Mouse (Mus musculus) heart, postnatal 0 days (tissue): ENCODE data around the gene Csdc2. TPM values are rescaled to one million over a fixed set of nuclear protein-coding genes. Genes with fewer than 3 reads are reported as not detected.
"Not testable (repeated sequence)": the region's sequence is repeated elsewhere in the genome, so short reads cannot be mapped to it uniquely, and the experiment has no call there.

ENCODE experiments used
- ATAC-seq: fragments of 200-750 bp; cut with Nextera tagmentation; 2 replicates; pipeline ENCODE4 v1.8.0; 2017; ENCODE audit warnings: low read depth, moderate number of reproducible peaks, moderate library complexity; ENCODE audit not compliant: insufficient read depth
- DNase-seq: peaks from one replicate; pipeline ENCODE4 v3.0.0-alpha.2; 2016; ENCODE audit warnings: low spot score
- H3K27ac ChIP-seq: fragments of 300-500 bp; sonication (generic); 2 replicates; pipeline ENCODE4 v1.5.1; 2014; ENCODE audit warnings: low read depth, mild to moderate bottlenecking
- H3K27me3 ChIP-seq: fragments of 300-500 bp; sonication (generic); 2 replicates; pipeline ENCODE4 v1.6.1; 2014; ENCODE audit warnings: low read length, mixed read lengths; ENCODE audit not compliant: control insufficient read depth, insufficient read depth
- H3K36me3 ChIP-seq: fragments of 300-500 bp; sonication (generic); replicated peaks from 2 replicates; pipeline ENCODE4 v1.6.1; 2014; ENCODE audit warnings: low read length, mixed read lengths; ENCODE audit not compliant: control insufficient read depth, insufficient read depth
- H3K4me1 ChIP-seq: fragments of 300-500 bp; sonication (generic); 2 replicates; pipeline ENCODE4 v1.6.1; 2014; ENCODE audit warnings: antibody characterized with exemption; ENCODE audit not compliant: control insufficient read depth, insufficient read depth
- H3K4me2 ChIP-seq: fragments of 300-500 bp; sonication (generic); 2 replicates; pipeline ENCODE4 v1.6.1; 2014; ENCODE audit warnings: low read depth, mild to moderate bottlenecking, low read length, moderate library complexity
- H3K4me3 ChIP-seq: fragments of 300-500 bp; sonication (generic); 2 replicates; pipeline ENCODE4 v1.5.1; 2014; ENCODE audit warnings: low read depth, low read length
- H3K9ac ChIP-seq: fragments of 300-500 bp; sonication (generic); replicated peaks from 2 replicates; pipeline ENCODE4 v1.6.1; 2014; ENCODE audit warnings: low read depth, low read length, mixed read lengths
- H3K9me3 ChIP-seq: fragments of 300-500 bp; sonication (generic); replicated peaks from 2 replicates; pipeline ENCODE4 v1.6.1; 2016; ENCODE audit warnings: low read length; ENCODE audit not compliant: control insufficient read depth
- CTCF ChIP-seq: IDR thresholded peaks from 2 replicates; pipeline ENCODE4 v1.5.1; 2016; ENCODE audit warnings: antibody characterized with exemption, control low read depth, low read depth
- EP300 ChIP-seq: IDR thresholded peaks from 2 replicates; pipeline ENCODE4 v1.6.1; 2016; ENCODE audit warnings: antibody characterized with exemption, low read depth
- WGBS: fragments of 180-500 bp; shearing (Covaris S2); extraction: QIAGEN DNeasy Blood & Tissue Kit; methylation state at CpG from one replicate; pipeline ENCODE4 v1.1.7; 2014; 5-methylcytosine and 5-hydroxymethylcytosine counted together
- polyA plus RNA-seq: library from polyadenylated mRNA; unstranded; fragments of >200 nt; fragmentation: Nextera tagmentation; extraction: Ambion mirVana; gene quantifications from 2 replicates; pipeline ENCODE4 v1.2.1, GENCODE M21; 2015
- total RNA-seq: library from RNA; depleted of rRNA; stranded (reverse); fragments of >200 nt; gene quantifications from 2 replicates; pipeline ENCODE4 v1.2.3, GENCODE M21; 2014; ENCODE audit warnings: low replicate concordance

Csdc2 gene
- total and polyA plus RNA-seq, 2 experiments from 2014 or later, result 2.8 to 7.7 TPM

DNA sequence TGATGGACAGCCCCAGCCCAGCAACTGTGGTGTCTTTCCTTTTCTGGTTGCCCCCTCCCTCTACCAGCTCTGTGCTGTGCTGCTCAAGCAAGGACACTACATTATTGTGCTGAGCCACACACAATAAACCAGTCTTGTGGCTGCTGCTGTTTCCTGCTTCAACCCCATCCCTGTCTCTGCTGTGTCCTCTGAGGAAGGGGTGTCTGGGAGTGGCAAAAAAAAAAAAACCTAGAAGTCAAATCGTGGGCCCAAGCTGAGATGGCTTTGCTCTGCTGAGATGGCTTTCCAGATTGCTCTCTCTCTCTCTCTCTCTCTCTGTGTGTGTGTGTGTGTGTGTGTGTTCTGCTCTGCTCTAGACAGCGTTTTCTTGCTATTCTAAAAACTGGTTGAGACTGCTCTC lies 31.9 kb downstream of the Csdc2 start:
- no peak for DNase-seq

DNA sequence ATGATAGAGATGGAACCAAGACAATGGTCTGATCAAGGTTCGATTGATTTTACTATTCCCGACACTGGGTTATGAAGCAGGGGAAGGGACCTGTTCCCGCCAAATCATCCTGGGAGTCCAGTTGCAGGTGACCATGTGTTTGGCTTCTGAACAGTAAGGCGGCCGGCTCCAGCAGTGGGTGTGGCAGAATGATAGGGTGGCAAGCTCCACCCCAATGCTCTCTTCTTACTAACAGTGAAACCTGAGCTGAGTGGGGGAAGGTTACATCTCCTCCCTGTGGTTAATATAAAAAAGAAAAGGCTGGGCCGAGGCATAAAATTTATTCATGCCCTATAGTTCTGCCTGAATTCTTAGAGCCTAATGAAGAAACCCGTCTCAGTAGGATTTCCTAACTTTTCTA lies 32.6 kb downstream of the Csdc2 start:
- DNase-seq (no peak), ATAC-seq (no peak)
- H3K9ac ChIP-seq, result no peak overlapping the region
- WGBS, result 62% methylated on average over 7 of the region's 7 CpGs
- 0 out of 2 replicates have a peak, but pooled peaks cover 3% of the 10 kb centered on the region for H3K9me3 ChIP-seq
- no peak overlapping the region for H3K27ac ChIP-seq
- no peaks in the 10 kb centered on the region for H3K4me1 ChIP-seq
- TF ChIP-seq CTCF, result no peak
- H3K27me3 ChIP-seq, result no peaks in the 10 kb centered on the region
- no peak overlapping the region for H3K4me2 ChIP-seq
- H3K4me3 ChIP-seq, result no peak overlapping the region
- no peaks in the 10 kb centered on the region for H3K36me3 ChIP-seq

More for the DNA sequence above, 31.9 kb downstream of the Csdc2 start:
- TF ChIP-seq EP300 (no peak), CTCF (no peak)
- no peak overlapping the region for H3K27ac ChIP-seq
- no peak overlapping the region for H3K4me3 ChIP-seq
- H3K4me1 ChIP-seq, result no peaks in the 10 kb centered on the region
- ATAC-seq, result no peak
- 0 out of 2 replicates have a peak, but pooled peaks cover 3% of the 10 kb centered on the region for H3K9me3 ChIP-seq
- H3K4me2 ChIP-seq, result no peak overlapping the region
- H3K36me3 ChIP-seq, result no peaks in the 10 kb centered on the region
- H3K9ac ChIP-seq, result no peak overlapping the region
- WGBS, result 57% methylated on average over 2 of the region's 2 CpGs
- no peaks in the 10 kb centered on the region for H3K27me3 ChIP-seq

DNA sequence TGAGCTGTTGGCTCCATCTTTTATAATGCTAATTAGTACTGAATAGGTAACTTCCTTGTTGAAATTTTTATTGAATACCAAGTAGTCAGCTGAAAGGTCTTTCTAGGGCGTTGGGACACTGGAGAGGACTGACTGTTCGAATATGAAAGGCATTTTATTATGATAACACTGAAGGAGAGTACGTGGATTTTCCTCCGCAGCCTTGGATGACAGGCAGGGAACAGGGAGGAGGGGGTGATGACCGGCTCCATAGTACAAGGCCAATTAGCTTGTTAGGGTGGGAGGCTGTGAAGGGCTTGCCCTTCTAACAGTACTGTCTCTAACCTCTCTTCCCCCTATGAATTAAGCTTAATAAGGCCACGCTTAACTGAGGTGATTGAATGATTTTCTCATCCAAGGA lies 33.1 kb downstream of the Csdc2 start:
- not testable (repeated sequence) for ATAC-seq, H3K27me3 ChIP-seq, H3K4me2 ChIP-seq, H3K9ac ChIP-seq, H3K36me3 ChIP-seq, H3K4me3 ChIP-seq, DNase-seq, H3K27ac ChIP-seq, H3K9me3 ChIP-seq, H3K4me1 ChIP-seq
- WGBS, result 57% methylated on average over 6 of the region's 6 CpGs

- not testable (repeated sequence) for H3K4me2 ChIP-seq, H3K4me1 ChIP-seq, H3K4me3 ChIP-seq, H3K9ac ChIP-seq, H3K9me3 ChIP-seq, H3K27ac ChIP-seq, ATAC-seq, H3K27me3 ChIP-seq, DNase-seq, H3K36me3 ChIP-seq
- WGBS, result 83% methylated on average over 4 of the region's 4 CpGs
Observed at GRCm38 (mm10) chr15:81970498-81970897, 33.9 kb downstream of the Csdc2 start.

GRCm38 (mm10) chr15:81975156-81975555 lies 38.6 kb downstream of the Csdc2 start:
- 88% methylated on average over 8 of the region's 8 CpGs for WGBS
- H3K9me3 ChIP-seq, H3K9ac ChIP-seq, H3K27ac ChIP-seq, ATAC-seq, H3K27me3 ChIP-seq, H3K36me3 ChIP-seq, DNase-seq, H3K4me3 ChIP-seq, H3K4me1 ChIP-seq, H3K4me2 ChIP-seq: not testable (repeated sequence)

DNA sequence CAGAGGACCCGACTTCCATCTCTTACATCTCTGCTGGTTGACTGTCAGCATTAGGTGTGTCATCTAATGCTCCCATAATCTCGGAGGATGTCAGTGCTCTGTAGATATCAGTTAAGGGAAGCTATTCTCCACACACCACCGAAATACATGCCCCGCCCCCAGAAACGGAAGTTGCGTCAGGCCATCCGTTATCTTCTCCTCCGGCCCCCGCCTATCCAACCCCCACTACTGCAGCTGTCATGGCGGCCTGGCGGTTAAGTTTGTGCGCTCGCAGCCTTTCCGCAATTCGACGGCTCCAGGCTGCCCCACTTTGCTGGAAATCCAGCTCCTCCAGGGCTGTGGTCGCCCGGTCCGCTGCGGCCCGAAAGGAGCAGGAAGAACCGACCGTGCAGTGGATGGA lies 43.8 kb downstream of the Csdc2 start, which contains the start of gene 1700029P11Rik:
Gene 1700029P11Rik (plus strand): TSS at position 220 of the 400 bp plus-strand sequence.
- WGBS, result 92% methylated on average over 23 of the region's 23 CpGs
- no peak for TF ChIP-seq EP300
- TF ChIP-seq CTCF, result no peak
- no peak within 1 kb of the TSS for H3K9ac ChIP-seq

More for the DNA sequence above, 43.8 kb downstream of the Csdc2 start, which contains the start of gene 1700029P11Rik:
- Histone ChIP-seq H3K27me3 (no peaks in the 10 kb centered on the region), H3K4me1 (no peaks in the 10 kb centered on the region), H3K4me3 (no peak within 1 kb of the TSS), H3K4me2 (no peak within 1 kb of the TSS), H3K27ac (no peak within 1 kb of the TSS), H3K36me3 (no peaks in the 10 kb centered on the region), H3K9me3 (0 out of 2 replicates have a peak, but pooled peaks cover under 1% of the 10 kb centered on the region)
- ATAC-seq (no peak), DNase-seq (no peak)
